Mouse (Mus musculus): ENCODE measurements around the gene Slc44a3. TPM values are rescaled to one million over a fixed set of nuclear protein-coding genes. Genes with fewer than 3 reads are reported as not detected.

The Slc44a3 gene
- polyA plus RNA-seq, 1 experiment, result 0.29 TPM

GRCm38 (mm10) chr3:121526096-121527093, 5.8 kb downstream of the Slc44a3 start:
- TF ChIP-seq CTCF (IDR thresholded peaks at IDR 0.05; ENCODE audit: borderline replicate concordance, extremely low read depth, insufficient read depth, insufficient read length) (no peak), POLR2A (IDR thresholded peaks at IDR 0.05; ENCODE audit: borderline replicate concordance, extremely low read depth, insufficient read depth, insufficient read length, poor library complexity, severe bottlenecking) (no peak)
- peak; percentile 9 for DNase-seq (ENCODE audit: low read depth)

DNA sequence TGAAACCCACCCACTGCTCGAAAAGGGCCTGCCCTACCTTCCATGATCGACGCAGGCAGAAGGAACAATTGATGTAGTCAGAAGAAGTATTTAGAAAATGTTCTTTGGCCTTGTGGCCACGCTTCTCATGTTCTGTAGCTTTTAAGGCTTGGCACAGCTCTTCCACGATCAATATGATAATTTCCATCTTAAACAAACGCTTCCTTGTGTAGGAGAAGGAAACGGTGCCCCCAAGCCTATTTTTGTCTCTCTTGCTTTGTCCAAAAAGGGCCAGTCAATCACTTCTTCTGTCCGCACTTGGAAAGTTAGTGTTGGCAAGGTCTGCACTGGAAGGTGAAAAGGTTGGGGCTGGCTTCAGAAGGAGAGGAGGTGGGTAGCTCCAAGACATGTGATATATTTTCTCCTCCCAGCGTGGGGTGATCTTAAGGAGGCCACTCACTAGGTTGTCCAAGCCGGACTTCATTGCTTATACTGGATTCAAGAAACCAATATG, 10.5 kb downstream of the Slc44a3 start:
- no peak for TF ChIP-seq CTCF (IDR thresholded peaks at IDR 0.05; ENCODE audit: borderline replicate concordance, extremely low read depth, insufficient read depth, insufficient read length)
- no peak for TF ChIP-seq POLR2A (IDR thresholded peaks at IDR 0.05; ENCODE audit: borderline replicate concordance, extremely low read depth, insufficient read depth, insufficient read length, poor library complexity, severe bottlenecking)
- DNase-seq (ENCODE audit: low read depth), result no peak

- TF ChIP-seq POLR2A (IDR thresholded peaks at IDR 0.05; ENCODE audit: borderline replicate concordance, extremely low read depth, insufficient read depth, insufficient read length, poor library complexity, severe bottlenecking), result no peak
- TF ChIP-seq CTCF (IDR thresholded peaks at IDR 0.05; ENCODE audit: borderline replicate concordance, extremely low read depth, insufficient read depth, insufficient read length), result no peak
- DNase-seq (ENCODE audit: low read depth), result no peak
These were observed 11.1 kb downstream of the Slc44a3 start for GRCm38 (mm10) chr3:121521123-121521522.

DNA sequence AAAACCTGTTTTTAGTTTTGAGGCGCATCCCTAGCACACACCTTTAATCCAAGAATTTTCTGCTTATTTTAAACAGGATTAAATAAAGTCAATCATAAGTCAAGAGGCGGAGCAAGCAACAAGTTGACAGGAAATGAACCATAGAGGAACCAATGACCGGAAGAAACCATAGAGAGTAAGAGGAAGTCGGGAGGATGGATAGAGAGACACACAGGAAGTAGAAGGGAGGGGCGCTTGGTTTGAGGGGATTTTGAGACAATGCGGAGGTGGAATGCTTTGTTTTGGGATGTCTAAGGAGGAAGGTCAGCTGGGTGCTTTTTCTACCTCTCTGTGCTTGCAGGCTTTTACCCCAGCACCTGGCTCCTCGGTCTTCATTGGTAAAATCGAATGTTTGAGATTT, 15.2 kb downstream of the Slc44a3 start:
- DNase-seq (ENCODE audit: low read depth), result no peak
- TF ChIP-seq POLR2A (IDR thresholded peaks at IDR 0.05; ENCODE audit: borderline replicate concordance, extremely low read depth, insufficient read depth, insufficient read length, poor library complexity, severe bottlenecking) (no peak), CTCF (IDR thresholded peaks at IDR 0.05; ENCODE audit: borderline replicate concordance, extremely low read depth, insufficient read depth, insufficient read length) (no peak)

DNA sequence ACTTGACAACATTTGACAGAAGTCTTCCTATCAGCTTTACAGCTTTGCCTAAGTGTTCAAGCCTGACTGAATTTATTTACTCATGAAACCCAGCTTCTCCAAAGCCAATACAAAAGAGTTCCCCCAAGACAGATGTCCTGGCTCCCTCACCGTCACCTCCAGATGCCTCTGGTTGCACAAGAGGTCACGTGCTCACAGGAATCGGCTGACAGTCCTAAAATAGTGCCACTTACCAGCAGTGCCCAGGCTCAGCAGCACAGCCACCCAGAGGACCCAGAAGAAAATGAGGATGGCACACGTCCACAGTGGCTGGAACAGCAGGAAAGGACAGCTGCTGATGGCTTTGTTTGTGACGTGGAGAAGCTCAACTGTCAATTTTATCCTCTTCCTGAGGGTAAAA, 23.1 kb downstream of the Slc44a3 start:
- TF ChIP-seq POLR2A (IDR thresholded peaks at IDR 0.05; ENCODE audit: borderline replicate concordance, extremely low read depth, insufficient read depth, insufficient read length, poor library complexity, severe bottlenecking) (no peak), CTCF (IDR thresholded peaks at IDR 0.05; ENCODE audit: borderline replicate concordance, extremely low read depth, insufficient read depth, insufficient read length) (no peak)
- no peak for DNase-seq (ENCODE audit: low read depth)

- TF ChIP-seq CTCF (IDR thresholded peaks at IDR 0.05; ENCODE audit: borderline replicate concordance, extremely low read depth, insufficient read depth, insufficient read length) (no peak), POLR2A (IDR thresholded peaks at IDR 0.05; ENCODE audit: borderline replicate concordance, extremely low read depth, insufficient read depth, insufficient read length, poor library complexity, severe bottlenecking) (no peak)
- DNase-seq (ENCODE audit: low read depth), result no peak
These were observed 24.5 kb downstream of the Slc44a3 start for GRCm38 (mm10) chr3:121507678-121508077.

GRCm38 (mm10) chr3:121506756-121507155, 25.4 kb downstream of the Slc44a3 start:
- TF ChIP-seq CTCF (IDR thresholded peaks at IDR 0.05; ENCODE audit: borderline replicate concordance, extremely low read depth, insufficient read depth, insufficient read length) (no peak), POLR2A (IDR thresholded peaks at IDR 0.05; ENCODE audit: borderline replicate concordance, extremely low read depth, insufficient read depth, insufficient read length, poor library complexity, severe bottlenecking) (no peak)
- DNase-seq (ENCODE audit: low read depth), result no peak

GRCm38 (mm10) chr3:121506175-121506574, 26.0 kb downstream of the Slc44a3 start:
- DNase-seq (ENCODE audit: low read depth), result no peak
- TF ChIP-seq POLR2A (IDR thresholded peaks at IDR 0.05; ENCODE audit: borderline replicate concordance, extremely low read depth, insufficient read depth, insufficient read length, poor library complexity, severe bottlenecking), result no peak
- no peak for TF ChIP-seq CTCF (IDR thresholded peaks at IDR 0.05; ENCODE audit: borderline replicate concordance, extremely low read depth, insufficient read depth, insufficient read length)

GRCm38 (mm10) chr3:121504927-121505487, 27.2 kb downstream of the Slc44a3 start:
- peak; percentile 69 for DNase-seq (ENCODE audit: low read depth)
- no peak for TF ChIP-seq POLR2A (IDR thresholded peaks at IDR 0.05; ENCODE audit: borderline replicate concordance, extremely low read depth, insufficient read depth, insufficient read length, poor library complexity, severe bottlenecking)
- no peak for TF ChIP-seq CTCF (IDR thresholded peaks at IDR 0.05; ENCODE audit: borderline replicate concordance, extremely low read depth, insufficient read depth, insufficient read length)

GRCm38 (mm10) chr3:121500734-121501133, 31.5 kb downstream of the Slc44a3 start:
- DNase-seq (ENCODE audit: low read depth), result no peak
- TF ChIP-seq POLR2A (IDR thresholded peaks at IDR 0.05; ENCODE audit: borderline replicate concordance, extremely low read depth, insufficient read depth, insufficient read length, poor library complexity, severe bottlenecking) (no peak), CTCF (IDR thresholded peaks at IDR 0.05; ENCODE audit: borderline replicate concordance, extremely low read depth, insufficient read depth, insufficient read length) (no peak)

DNA sequence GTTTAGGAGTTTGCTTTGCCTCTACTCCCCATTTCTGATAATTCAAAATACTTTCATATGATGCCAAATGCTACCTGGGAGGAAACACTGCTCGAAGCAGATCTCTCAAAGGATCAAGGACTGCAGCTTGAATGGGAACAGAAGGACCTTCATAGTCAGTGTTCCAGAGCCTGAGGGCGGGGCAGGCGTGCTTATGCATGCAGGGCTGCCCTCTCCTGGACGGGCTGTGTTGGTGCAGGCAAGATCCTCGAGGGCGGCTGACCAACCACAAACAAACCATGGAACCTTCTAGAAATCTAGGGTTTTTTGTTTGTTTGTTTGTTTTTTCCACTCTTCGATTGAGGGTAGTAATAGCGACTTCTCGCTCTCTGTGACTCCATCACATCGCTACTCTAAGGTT, 32.0 kb downstream of the Slc44a3 start:
- TF ChIP-seq CTCF (IDR thresholded peaks at IDR 0.05; ENCODE audit: borderline replicate concordance, extremely low read depth, insufficient read depth, insufficient read length), result peak; percentile 76
- TF ChIP-seq POLR2A (IDR thresholded peaks at IDR 0.05; ENCODE audit: borderline replicate concordance, extremely low read depth, insufficient read depth, insufficient read length, poor library complexity, severe bottlenecking), result no peak

More for the DNA sequence above, 32.0 kb downstream of the Slc44a3 start:
- peak; percentile 80 for DNase-seq (ENCODE audit: low read depth)
